Mouse (Mus musculus): ENCODE measurements around the gene Scyl1.

DNA sequence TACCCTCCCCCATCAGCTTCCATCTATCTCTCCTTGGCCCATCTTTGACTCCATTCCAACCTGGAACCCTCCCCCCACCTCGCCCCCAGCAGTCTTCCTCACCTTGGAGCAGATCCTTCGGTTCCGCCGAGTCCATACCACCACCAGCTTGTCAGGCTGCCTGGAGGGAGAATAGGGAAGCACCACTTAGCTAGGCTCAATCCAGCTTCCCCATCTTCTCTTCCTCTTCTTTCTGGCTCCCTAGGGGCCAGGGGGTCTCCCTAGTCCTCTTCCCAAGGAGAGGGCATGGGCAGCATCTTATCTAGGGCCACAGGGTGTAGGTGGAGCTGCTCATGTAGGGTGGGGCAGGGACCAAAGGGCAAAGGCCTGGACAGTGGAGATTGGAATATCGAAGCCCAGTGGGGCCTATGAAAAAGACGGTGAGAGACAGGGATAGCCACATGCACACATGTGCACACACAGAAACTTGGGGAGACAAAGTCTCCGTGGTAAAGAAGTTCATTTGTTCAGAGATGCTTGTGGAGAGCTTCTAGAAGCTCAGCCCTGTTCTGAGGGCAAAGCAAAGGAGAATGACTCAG lies 48.3 kb downstream of the Scyl1 start:
- no peak for TF ChIP-seq ZNF384 (IDR thresholded peaks at IDR 0.05; ENCODE audit: low read depth, low read length)
- TF ChIP-seq ZC3H11A (IDR thresholded peaks at IDR 0.05; ENCODE audit: borderline replicate concordance, low read depth, low read length), result no peak
- TF ChIP-seq MAFK (IDR thresholded peaks at IDR 0.05; ENCODE audit: insufficient read depth, low read depth, low read length), result no peak
- no peak for TF ChIP-seq HCFC1 (IDR thresholded peaks at IDR 0.05; ENCODE audit: borderline replicate concordance, insufficient read depth, low read length)

Measured in ES-E14 (cell line).